Mouse (Mus musculus) layer of hippocampus, adult 9-10 months (tissue): ENCODE measurements around the gene Secisbp2.

ENCODE experiments used
- DNase-seq: peaks from one replicate; pipeline ENCODE4 v3.0.0; 2022; ENCODE audit warnings: low spot score

The Secisbp2 gene

GRCm38 (mm10) chr13:51732097-51732664 is 80.7 kb downstream of the Secisbp2 start:
- no peak for DNase-seq
